Mouse (Mus musculus): ENCODE results near the gene Gm37240.

DNA sequence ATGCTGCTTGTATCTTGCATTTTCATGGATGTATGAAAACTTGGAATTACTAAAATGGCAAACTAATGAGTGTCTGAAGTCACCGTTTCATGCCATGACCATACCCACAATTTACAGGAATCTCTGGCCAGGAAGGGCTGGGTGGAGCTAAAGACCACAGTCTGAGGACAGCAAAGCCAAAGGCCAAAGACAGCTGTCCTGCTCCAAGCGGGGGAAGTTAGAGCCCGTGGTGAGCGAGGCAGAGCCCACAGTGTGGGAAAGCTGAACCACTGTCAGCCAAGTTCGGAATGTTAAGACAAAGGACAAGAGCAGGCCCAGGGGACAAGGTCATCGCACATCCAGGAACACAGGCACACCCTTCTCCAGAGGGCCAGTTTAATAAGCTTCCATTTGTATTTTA is 1117.9 kb downstream of the Gm37240 start:
- no peak for TF ChIP-seq CTCF (IDR thresholded peaks at IDR 0.05; ENCODE audit: borderline replicate concordance, insufficient read depth, low read depth, low read length)
- no peak for TF ChIP-seq POLR2A (IDR thresholded peaks at IDR 0.05; ENCODE audit: borderline replicate concordance, insufficient read depth, low read length)
